Mouse (Mus musculus): ENCODE data around the gene Gm21904. TPM values are rescaled to one million over a fixed set of nuclear protein-coding genes. Genes with fewer than 3 reads are reported as not detected.
"Not testable (repeated sequence)": the region's sequence is repeated elsewhere in the genome, so short reads cannot be mapped to it uniquely, and the experiment has no call there.

Gm21904 gene
- not detected in 2 replicates for polyA plus RNA-seq (2016; fragmentation: Nextera tagmentation; extraction: Ambion mirVana)

DNA sequence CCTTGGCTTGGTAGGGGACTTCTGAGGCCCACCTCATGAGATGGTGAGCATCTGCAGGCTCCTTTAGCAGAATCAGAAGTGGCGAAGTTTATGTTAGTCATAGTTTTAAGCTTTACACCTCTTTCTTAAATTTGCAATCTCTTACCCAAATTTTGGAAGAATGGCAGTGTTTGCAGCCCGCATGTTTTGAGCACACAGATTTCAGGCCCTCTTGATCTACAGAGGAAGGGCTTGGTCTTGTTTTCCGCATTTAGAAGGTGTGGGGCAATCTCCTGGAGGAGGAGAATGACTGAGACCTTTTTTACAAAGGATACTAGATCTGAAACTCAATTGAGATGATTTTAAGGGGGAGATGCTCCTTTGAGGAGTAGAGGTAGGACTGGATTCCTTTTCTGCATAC is at the start of gene Gm21904:
TSS of gene Gm21904 (minus strand) at position 101 of the 400 bp plus-strand sequence.
- WGBS, result no CpG with 5 or more reads among the region's 3 CpGs
- H3K4me1 ChIP-seq; ATAC-seq (ENCODE audit: low FRiP score, low read depth); H3K27me3 ChIP-seq; H3K27ac ChIP-seq (replicated peaks); H3K4me2 ChIP-seq (replicated peaks); H3K9ac ChIP-seq (replicated peaks); H3K36me3 ChIP-seq; H3K4me3 ChIP-seq; H3K9me3 ChIP-seq: not testable (repeated sequence)

- not testable (repeated sequence) for H3K9ac ChIP-seq (replicated peaks); H3K4me3 ChIP-seq; H3K9me3 ChIP-seq; H3K4me2 ChIP-seq (replicated peaks); H3K36me3 ChIP-seq; H3K27me3 ChIP-seq; H3K27ac ChIP-seq (replicated peaks); ATAC-seq (ENCODE audit: low FRiP score, low read depth); H3K4me1 ChIP-seq
Observed at GRCm38 (mm10) chrY:17874441-17874840, 28.4 kb upstream of the Gm21904 start, which contains the start of the genes Gm20772 and Gm20831. Gene Gm20772, plus strand, starts transcription at chrY:17874741. Gene Gm20831, plus strand, starts transcription at chrY:17874741.

Other genes starting within 250 kb of the Gm21904 start
- gene Gm20772, start 28.5 kb upstream of the Gm21904 start, polyA plus RNA-seq (2016; fragmentation: Nextera tagmentation; extraction: Ambion mirVana), result not detected in 2 replicates
- gene Gm20831, start 28.5 kb upstream of the Gm21904 start, polyA plus RNA-seq (2016; fragmentation: Nextera tagmentation; extraction: Ambion mirVana), result not detected in 2 replicates
- gene Srsy, start 91.1 kb upstream of the Gm21904 start, polyA plus RNA-seq (2016; fragmentation: Nextera tagmentation; extraction: Ambion mirVana), result not detected in 2 replicates
- not detected in 2 replicates for gene Gm21764, start 215.5 kb upstream of the Gm21904 start, polyA plus RNA-seq (2016; fragmentation: Nextera tagmentation; extraction: Ambion mirVana)
- gene Ssty1, start 242.8 kb upstream of the Gm21904 start, polyA plus RNA-seq (2016; fragmentation: Nextera tagmentation; extraction: Ambion mirVana), result not detected in 2 replicates